Mouse (Mus musculus) cerebellum, adult 2 months (tissue): ENCODE measurements at regions not wholly inside any gene's neighbourhood (a gene's known extent, or its start where the extent isn't known, plus 50 kb on each side); places are given as distances from the start of the nearest gene placed in this dataset.
A peak's percentile ranks its signal among the peaks of the same experiment; 100 is the strongest.

Experiments
- DNase-seq, 2 experiments: peaks; one replicate each; pipeline ENCODE4 v3.0.0; 2021
- H3K27ac ChIP-seq: fragments of 200-500 bp; 2 replicates; pipeline ENCODE4 v1.5.1; 2012; ENCODE audit warnings: low read length, control low read depth, inconsistent platforms; ENCODE audit not compliant: insufficient read depth
- H3K27me3 ChIP-seq: fragments of 200-500 bp; 2 replicates; pipeline ENCODE4 v1.6.1; 2012; ENCODE audit warnings: inconsistent platforms, mild to moderate bottlenecking, low read length, moderate library complexity; ENCODE audit not compliant: control insufficient read depth, insufficient read depth
- H3K4me1 ChIP-seq: fragments of 200-500 bp; 2 replicates; pipeline ENCODE4 v1.6.1; 2011; ENCODE audit warnings: low read length; ENCODE audit not compliant: control insufficient read depth, insufficient read depth
- H3K4me3 ChIP-seq: fragments of 200-500 bp; replicated peaks from 2 replicates; pipeline ENCODE3; 2011; ENCODE audit warnings: mild to moderate bottlenecking, low read depth, low read length, control low read depth; ENCODE audit not compliant: insufficient read depth
- CTCF ChIP-seq: fragments of 200-500 bp; IDR thresholded peaks from 2 replicates; pipeline ENCODE4 v1.5.1; 2011; ENCODE audit warnings: low read depth, mild to moderate bottlenecking, control low read depth, low read length, moderate library complexity, borderline replicate concordance; ENCODE audit not compliant: insufficient read depth
- POLR2A ChIP-seq: fragments of 200-500 bp; IDR thresholded peaks from 2 replicates; pipeline ENCODE4 v1.6.1; 2011; ENCODE audit warnings: low read length, control low read depth, borderline replicate concordance; ENCODE audit not compliant: insufficient read depth
- WGBS: fragments of 180-500 bp; shearing (Covaris S2); methylation state at CpG from one replicate; pipeline ENCODE4 v1.1.7; 2018; 5-methylcytosine and 5-hydroxymethylcytosine counted together

- H3K4me1 ChIP-seq = peaks cover 8% of the 10 kb centered on the region
- H3K27me3 ChIP-seq = no peaks in the 10 kb centered on the region
- no peak for DNase-seq
- no peak overlapping the region for H3K4me3 ChIP-seq
- WGBS = 87% methylated on average over 3 of the region's 3 CpGs
- H3K27ac ChIP-seq = no peak overlapping the region
- TF ChIP-seq POLR2A (no peak), CTCF (no peak)
Observed at GRCm38 (mm10) chr6:120596717-120597116, 65.6 kb upstream of the Hdhd5 start.

- 95% methylated on average over 8 of the region's 8 CpGs for WGBS
- peaks cover 8% of the 10 kb centered on the region for H3K4me1 ChIP-seq
- no peak for DNase-seq
- TF ChIP-seq CTCF = no peak
- TF ChIP-seq POLR2A = no peak
- H3K27ac ChIP-seq = no peak overlapping the region
- no peak overlapping the region for H3K4me3 ChIP-seq
- H3K27me3 ChIP-seq = no peaks in the 10 kb centered on the region
Observed at GRCm38 (mm10) chr6:120594463-120594862, 63.3 kb upstream of the Hdhd5 start.

GRCm38 (mm10) chr6:120592705-120593104, 61.6 kb upstream of the Hdhd5 start:
- no peak overlapping the region for H3K27ac ChIP-seq
- 27% methylated on average over 7 of the region's 7 CpGs for WGBS
- DNase-seq = peak; percentile 30 to 44
- peaks cover 8% of the 10 kb centered on the region for H3K4me1 ChIP-seq
- no peaks in the 10 kb centered on the region for H3K27me3 ChIP-seq
- H3K4me3 ChIP-seq = no peak overlapping the region
- no peak for TF ChIP-seq POLR2A

- TF ChIP-seq CTCF = no peak
- TF ChIP-seq POLR2A = no peak
- no peak overlapping the region for H3K4me3 ChIP-seq
- H3K27ac ChIP-seq = no peak overlapping the region
- WGBS = 34% methylated on average over 17 of the region's 17 CpGs
- H3K27me3 ChIP-seq = no peaks in the 10 kb centered on the region
- DNase-seq = peak; percentile 17 to 21
- H3K4me1 ChIP-seq = peaks cover 8% of the 10 kb centered on the region
Observed at GRCm38 (mm10) chr6:120592031-120592681, 61.0 kb upstream of the Hdhd5 start.

GRCm38 (mm10) chr6:120590191-120590590, 59.1 kb upstream of the Hdhd5 start:
- 50% methylated on average over 2 of the region's 2 CpGs for WGBS
- Histone ChIP-seq H3K27ac (no peak overlapping the region), H3K27me3 (no peaks in the 10 kb centered on the region), H3K4me1 (peaks cover 8% of the 10 kb centered on the region), H3K4me3 (no peak overlapping the region)
- TF ChIP-seq POLR2A (no peak), CTCF (no peak)
- DNase-seq = no peak

GRCm38 (mm10) chr6:120588701-120589659, 57.9 kb upstream of the Hdhd5 start:
- DNase-seq = no peak
- 63% methylated on average over 11 of the region's 11 CpGs for WGBS
- peaks cover 8% of the 10 kb centered on the region for H3K4me1 ChIP-seq

GRCm38 (mm10) chr6:120585941-120586280, 54.8 kb upstream of the Hdhd5 start:
- no peak overlapping the region for H3K4me3 ChIP-seq
- DNase-seq = no peak
- 59% methylated on average over 2 of the region's 2 CpGs for WGBS
- no peaks in the 10 kb centered on the region for H3K27me3 ChIP-seq
- no peaks in the 10 kb centered on the region for H3K4me1 ChIP-seq
- H3K27ac ChIP-seq = no peak overlapping the region
- no peak for TF ChIP-seq CTCF
- no peak for TF ChIP-seq POLR2A

More at GRCm38 (mm10) chr6:120588701-120589659, 57.9 kb upstream of the Hdhd5 start:
- TF ChIP-seq CTCF = no peak
- no peak for TF ChIP-seq POLR2A
- H3K4me3 ChIP-seq = no peak overlapping the region
- no peak overlapping the region for H3K27ac ChIP-seq
- no peaks in the 10 kb centered on the region for H3K27me3 ChIP-seq
